Mouse (Mus musculus) MEL (cell line): ENCODE results near the gene Gpc1.

Experiments used
- EP300 ChIP-seq, 2 experiments: IDR thresholded peaks; 2 replicates each; pipeline ENCODE4 v1.6.1; 2011; ENCODE audit warnings: improper control_type of control experiment in 2 of 2, low read length in 2 of 2, low read depth in 1 of 2, mild to moderate bottlenecking in 1 of 2
- GATA1 ChIP-seq: IDR thresholded peaks from 2 replicates; pipeline ENCODE4 v1.6.1; 2011; ENCODE audit warnings: low read depth, low read length, improper control_type of control experiment
- KAT2A ChIP-seq: conservative IDR thresholded peaks from 2 replicates; pipeline ENCODE4 v1.6.1; 2012; ENCODE audit warnings: low read depth, low read length, improper control_type of control experiment, inconsistent platforms
- POLR2A ChIP-seq, 2 experiments: IDR thresholded peaks; 2 replicates each; pipeline ENCODE4 v1.6.1; 2011 to 2012; ENCODE audit warnings: low read length in 2 of 2, mild to moderate bottlenecking in 2 of 2, control low read depth in 1 of 2, improper control_type of control experiment in 1 of 2, low read depth in 1 of 2, moderate library complexity in 1 of 2; ENCODE audit not compliant: control insufficient read depth in 1 of 2, insufficient read depth in 1 of 2, poor library complexity in 1 of 2
- USF1 ChIP-seq: IDR thresholded peaks from 2 replicates; pipeline ENCODE4 v1.6.1; 2014; ENCODE audit warnings: low read depth, mild to moderate bottlenecking, inconsistent platforms, low read length, improper control_type of control experiment, moderate library complexity

DNA sequence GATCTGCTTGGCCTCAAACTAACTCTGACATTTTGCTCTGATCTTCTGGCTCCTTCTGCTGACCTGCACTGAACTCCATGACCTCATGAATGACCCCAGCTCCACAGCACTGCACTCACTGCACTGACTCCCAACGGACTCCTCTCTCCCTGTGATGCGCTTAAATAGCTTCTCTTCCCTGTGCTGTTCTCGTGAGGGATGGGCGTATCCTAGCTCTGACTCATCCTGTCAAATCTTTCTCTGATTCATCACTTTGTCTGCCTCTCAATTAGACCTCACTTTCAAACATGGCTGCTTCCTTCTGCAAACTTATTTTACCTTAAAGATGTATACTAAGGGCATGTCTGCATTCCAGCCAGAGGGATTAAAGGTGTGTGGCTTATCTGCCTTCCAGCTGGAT, 21.8 kb upstream of the Gpc1 start:
- TF ChIP-seq KAT2A: no peak
- no peak for TF ChIP-seq GATA1
- TF ChIP-seq USF1: no peak
- TF ChIP-seq POLR2A (IDR thresholded peaks at IDR 0.05; ENCODE audit: control insufficient read depth in 1 of 2, insufficient read depth in 1 of 2, low read depth in 1 of 2, low read length in 2 of 2, poor library complexity in 1 of 2): no peak
- TF ChIP-seq EP300 (IDR thresholded peaks at IDR 0.05; ENCODE audit: low read depth in 1 of 2, low read length in 2 of 2): no peak
